Mouse (Mus musculus): ENCODE data around the gene Cyp2w1.

The Cyp2w1 gene

GRCm38 (mm10) chr5:139352317-139352716, at the start of gene Cyp2w1:
Cyp2w1 (plus strand) TSS chr5:139352617.
- in situ Hi-C loops (cut with MboI, MseI), result no loop called here

- in situ Hi-C loops (cut with MboI, MseI), result no loop called here
Measured at GRCm38 (mm10) chr5:139303646-139304061, 48.8 kb upstream of the Cyp2w1 start.

- in situ Hi-C loops (cut with MboI, MseI), result no loop called here
Measured at GRCm38 (mm10) chr5:139309946-139310345, 42.5 kb upstream of the Cyp2w1 start.

- in situ Hi-C loops (cut with MboI, MseI), result no loop called here
Measured at GRCm38 (mm10) chr5:139310477-139310876, 41.9 kb upstream of the Cyp2w1 start.

- in situ Hi-C loops (cut with MboI, MseI), result no loop called here
Measured at GRCm38 (mm10) chr5:139311822-139312221, 40.6 kb upstream of the Cyp2w1 start.

- in situ Hi-C loops (cut with MboI, MseI), result no loop called here
Measured at GRCm38 (mm10) chr5:139313536-139313935, 38.9 kb upstream of the Cyp2w1 start.

GRCm38 (mm10) chr5:139314941-139315642, 37.3 kb upstream of the Cyp2w1 start:
- in situ Hi-C loops (cut with MboI, MseI), result no loop called here

- in situ Hi-C loops (cut with MboI, MseI), result no loop called here
Measured at GRCm38 (mm10) chr5:139316982-139317675, 35.3 kb upstream of the Cyp2w1 start.

- in situ Hi-C loops (cut with MboI, MseI), result no loop called here
Measured at GRCm38 (mm10) chr5:139317751-139318504, 34.5 kb upstream of the Cyp2w1 start.

- in situ Hi-C loops (cut with MboI, MseI), result no loop called here
Measured at GRCm38 (mm10) chr5:139320424-139320823, 32.0 kb upstream of the Cyp2w1 start.

GRCm38 (mm10) chr5:139321331-139321730, 31.1 kb upstream of the Cyp2w1 start:
- in situ Hi-C loops (cut with MboI, MseI), result no loop called here

- in situ Hi-C loops (cut with MboI, MseI), result no loop called here
Measured at GRCm38 (mm10) chr5:139323260-139323924, 29.0 kb upstream of the Cyp2w1 start.

GRCm38 (mm10) chr5:139324045-139324491, 28.3 kb upstream of the Cyp2w1 start:
- in situ Hi-C loops (cut with MboI, MseI), result no loop called here

GRCm38 (mm10) chr5:139324691-139325394, 27.6 kb upstream of the Cyp2w1 start:
- in situ Hi-C loops (cut with MboI, MseI), result loop anchor here in 1 of 2 experiments (5.0 kb wide), 1 partner anchor 43 kb away; no protein-coding TSS in a partner anchor

- in situ Hi-C loops (cut with MboI, MseI), result loop anchor here in 1 of 2 experiments (5.0 kb wide), 1 partner anchor 43 kb away; no protein-coding TSS in a partner anchor
Measured at GRCm38 (mm10) chr5:139325395-139325966, 26.9 kb upstream of the Cyp2w1 start, which contains the start of gene Adap1. Adap1 (minus strand) TSS chr5:139325622.

GRCm38 (mm10) chr5:139326111-139326696, 26.2 kb upstream of the Cyp2w1 start:
- in situ Hi-C loops (cut with MboI, MseI), result loop anchor here in 1 of 2 experiments (5.0 kb wide), 1 partner anchor 44 kb away; no protein-coding TSS in a partner anchor

- in situ Hi-C loops (cut with MboI, MseI), result loop anchor here in 1 of 2 experiments (5.0 kb wide), 1 partner anchor 45 kb away; no protein-coding TSS in a partner anchor
Measured at GRCm38 (mm10) chr5:139326986-139327633, 25.3 kb upstream of the Cyp2w1 start.

- in situ Hi-C loops (cut with MboI, MseI), result loop anchor here in 1 of 2 experiments (5.0 kb wide), 1 partner anchor 45 kb away; no protein-coding TSS in a partner anchor
Measured at GRCm38 (mm10) chr5:139327634-139328020, 24.8 kb upstream of the Cyp2w1 start.

- in situ Hi-C loops (cut with MboI, MseI), result loop anchor here in 1 of 2 experiments (5.0 kb wide), 1 partner anchor 48 kb away; no protein-coding TSS in a partner anchor
Measured at GRCm38 (mm10) chr5:139330766-139331165, 21.7 kb upstream of the Cyp2w1 start.
